Mouse (Mus musculus): Measurements from ENCODE around the gene Gsdma3.

The Gsdma3 gene

GRCm38 (mm10) chr11:98625611-98626410 lies at the start of gene Gsdma3, which contains the start of gene Gm12355:
Gene Gsdma3, plus strand, starts transcription at chr11:98626360.
Gene Gm12355, minus strand, starts transcription at chr11:98625661.
- DNase-seq (ENCODE audit: inconsistent age in 2 of 2, low spot score in 1 of 2) = no peak

- peak in 1 of 2 experiments; percentile 56 for DNase-seq (ENCODE audit: inconsistent age in 2 of 2, low spot score in 1 of 2)
Measured at GRCm38 (mm10) chr11:98577776-98578175, 48.4 kb upstream of the Gsdma3 start.

- DNase-seq (ENCODE audit: inconsistent age in 2 of 2, low spot score in 1 of 2) = peak; percentile 60 to 75
Measured at GRCm38 (mm10) chr11:98580301-98581121, 45.6 kb upstream of the Gsdma3 start.

GRCm38 (mm10) chr11:98581286-98582029 lies 44.7 kb upstream of the Gsdma3 start:
- DNase-seq (ENCODE audit: inconsistent age in 2 of 2, low spot score in 1 of 2) = peak in 1 of 2 experiments; percentile 30

- DNase-seq (ENCODE audit: inconsistent age in 2 of 2, low spot score in 1 of 2) = no peak
Measured at GRCm38 (mm10) chr11:98582030-98582388, 44.2 kb upstream of the Gsdma3 start.

GRCm38 (mm10) chr11:98582551-98583264 lies 43.5 kb upstream of the Gsdma3 start:
- no peak for DNase-seq (ENCODE audit: inconsistent age in 2 of 2, low spot score in 1 of 2)

- DNase-seq (ENCODE audit: inconsistent age in 2 of 2, low spot score in 1 of 2) = no peak
Measured at GRCm38 (mm10) chr11:98583265-98583552, 43.0 kb upstream of the Gsdma3 start.

- DNase-seq (ENCODE audit: inconsistent age in 2 of 2, low spot score in 1 of 2) = peak in 1 of 2 experiments; percentile 27
Measured at GRCm38 (mm10) chr11:98583571-98583970, 42.6 kb upstream of the Gsdma3 start.

GRCm38 (mm10) chr11:98584146-98584545 lies 42.0 kb upstream of the Gsdma3 start:
- DNase-seq (ENCODE audit: inconsistent age in 2 of 2, low spot score in 1 of 2) = peak in 1 of 2 experiments; percentile 28

GRCm38 (mm10) chr11:98584629-98585177 lies 41.5 kb upstream of the Gsdma3 start:
- no peak for DNase-seq (ENCODE audit: inconsistent age in 2 of 2, low spot score in 1 of 2)

- peak in 1 of 2 experiments; percentile 79 for DNase-seq (ENCODE audit: inconsistent age in 2 of 2, low spot score in 1 of 2)
Measured at GRCm38 (mm10) chr11:98586087-98586891, 39.9 kb upstream of the Gsdma3 start.

GRCm38 (mm10) chr11:98586892-98587563 lies 39.1 kb upstream of the Gsdma3 start, which contains the start of gene Ormdl3:
Gene Ormdl3, minus strand, starts transcription at chr11:98587368.
- peak; percentile 98 to 99 for DNase-seq (ENCODE audit: inconsistent age in 2 of 2, low spot score in 1 of 2)

- DNase-seq (ENCODE audit: inconsistent age in 2 of 2, low spot score in 1 of 2) = peak; percentile 88 to 97
Measured at GRCm38 (mm10) chr11:98587684-98588546, 38.2 kb upstream of the Gsdma3 start.

- DNase-seq (ENCODE audit: inconsistent age in 2 of 2, low spot score in 1 of 2) = peak; percentile 68 to 90
Measured at GRCm38 (mm10) chr11:98588833-98589281, 37.3 kb upstream of the Gsdma3 start.

- no peak for DNase-seq (ENCODE audit: inconsistent age in 2 of 2, low spot score in 1 of 2)
Measured at GRCm38 (mm10) chr11:98589306-98589705, 36.9 kb upstream of the Gsdma3 start.

GRCm38 (mm10) chr11:98590548-98591445 lies 35.4 kb upstream of the Gsdma3 start:
- DNase-seq (ENCODE audit: inconsistent age in 2 of 2, low spot score in 1 of 2) = no peak

- DNase-seq (ENCODE audit: inconsistent age in 2 of 2, low spot score in 1 of 2) = no peak
Measured at GRCm38 (mm10) chr11:98595021-98595420, 31.1 kb upstream of the Gsdma3 start.

All from adrenal gland, adult (tissue).